Mouse (Mus musculus) urinary bladder, adult 18-20 months (tissue): Measurements from ENCODE around the gene Pkig.
A peak's percentile ranks its signal among the peaks of the same experiment; 100 is the strongest.

Experiments
- DNase-seq, 2 experiments: peaks; one replicate each; pipeline ENCODE4 v3.0.0; 2022; ENCODE audit warnings: low spot score in 2 of 2, mixed read lengths in 2 of 2

Pkig gene

DNA sequence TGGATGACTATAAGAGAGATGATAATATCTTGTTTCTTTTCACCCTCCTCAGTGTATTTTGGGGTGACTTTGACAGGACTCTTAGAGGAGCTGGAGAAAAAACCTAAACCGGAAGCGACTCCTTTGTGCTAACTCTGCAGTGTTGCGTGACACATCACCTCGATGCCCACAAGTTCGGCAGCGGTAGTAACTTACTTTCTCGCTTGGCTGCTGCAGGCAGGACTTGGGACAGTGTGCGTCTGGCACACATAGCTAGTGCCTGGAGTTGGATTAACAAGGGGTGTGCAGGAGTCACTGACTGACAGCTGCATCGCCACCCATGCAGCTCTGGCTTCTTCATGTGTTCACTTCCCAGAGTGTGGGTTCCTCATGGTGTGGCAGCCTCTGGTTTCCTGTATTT, 51.8 kb downstream of the Pkig start:
- DNase-seq, result no peak

DNA sequence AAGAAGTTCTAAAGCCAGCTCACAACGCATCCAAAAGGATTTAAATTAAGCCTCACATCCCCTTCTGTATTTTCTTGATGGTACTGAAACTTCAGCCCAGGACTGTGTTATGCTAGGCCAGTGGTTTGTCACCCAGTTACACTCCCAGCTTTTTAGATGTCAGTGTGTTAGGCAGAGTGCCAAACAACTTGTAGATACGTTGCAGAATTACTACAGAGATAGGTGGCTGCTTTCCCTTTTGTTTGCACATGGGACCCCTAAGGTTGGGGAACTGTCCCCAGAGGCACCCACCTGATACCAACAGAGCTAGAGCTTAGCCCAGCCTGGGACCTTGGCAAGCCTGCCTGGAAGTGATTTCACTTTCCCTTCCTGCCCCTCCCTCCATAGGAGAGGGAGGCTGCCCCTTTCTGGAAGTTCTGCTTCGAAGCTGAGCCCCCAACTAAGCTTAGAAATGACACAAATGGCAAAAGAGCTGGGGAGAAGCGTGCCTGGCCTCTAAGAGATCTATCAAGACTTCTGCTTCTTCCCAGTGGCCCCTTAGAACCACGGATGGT, 52.5 kb downstream of the Pkig start:
- DNase-seq, result no peak

DNA sequence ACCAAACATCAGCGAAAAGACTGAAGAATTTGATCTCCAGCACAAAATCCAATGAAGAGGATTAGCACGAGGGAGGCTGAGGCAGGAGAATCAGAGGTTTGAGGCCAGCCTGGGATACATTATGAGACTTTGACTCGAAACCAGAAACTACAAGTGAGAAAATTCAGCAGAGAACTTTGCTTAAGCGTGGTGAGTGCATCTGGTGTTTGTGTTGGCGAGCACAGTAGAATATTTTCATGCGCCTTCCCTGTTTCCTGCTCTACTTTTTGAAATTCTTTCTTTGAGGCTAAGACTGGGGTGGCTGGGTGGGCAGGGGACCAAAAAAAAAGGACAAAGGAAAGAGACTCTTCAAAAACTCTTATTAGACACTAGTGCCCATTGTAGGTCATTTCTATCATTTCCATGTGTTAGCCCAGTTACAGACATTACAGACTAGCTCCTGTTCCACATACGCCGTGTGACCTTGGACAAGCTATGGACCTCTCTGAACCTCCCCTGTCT, 53.2 kb downstream of the Pkig start:
- DNase-seq, result no peak

DNA sequence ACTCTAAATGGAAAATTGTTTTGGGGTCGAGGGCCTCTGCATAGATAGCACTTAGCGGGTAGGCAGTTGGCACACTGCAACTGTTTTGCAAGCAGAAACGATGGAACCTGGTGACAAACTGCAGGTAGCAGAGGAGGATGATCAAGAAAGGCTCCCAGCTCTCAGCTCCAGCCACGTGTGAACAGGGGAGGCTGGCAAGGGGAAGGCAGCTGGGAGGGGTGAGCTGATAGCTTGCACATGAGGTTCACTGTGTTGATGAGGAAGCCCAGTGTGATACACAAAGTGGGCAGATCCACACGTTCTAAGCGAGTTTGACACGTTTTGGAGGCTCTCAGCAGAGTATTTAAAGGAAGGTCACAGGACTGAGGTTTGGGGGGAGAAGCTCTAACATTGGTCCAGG, 54.3 kb downstream of the Pkig start:
- no peak for DNase-seq

DNA sequence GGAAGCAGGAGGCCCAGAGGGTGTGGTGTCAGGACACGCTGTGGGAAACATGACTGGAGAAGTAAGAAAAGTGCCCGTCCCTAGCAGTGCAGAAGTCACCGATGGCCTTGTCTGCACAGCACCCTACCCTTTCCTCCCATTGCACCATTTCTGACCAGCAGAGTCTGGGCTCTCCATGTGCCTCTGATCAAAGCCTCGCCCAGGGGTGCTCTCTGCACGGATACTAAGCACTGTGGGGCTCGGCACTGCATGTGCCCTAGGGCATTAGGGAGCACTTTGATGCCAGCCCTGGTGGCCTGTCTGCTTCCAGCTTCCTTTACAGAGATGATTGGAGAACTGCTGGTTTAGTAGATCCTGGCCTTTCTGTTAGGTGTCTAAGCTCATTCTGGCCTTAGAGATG, 54.7 kb downstream of the Pkig start:
- DNase-seq, result no peak

DNA sequence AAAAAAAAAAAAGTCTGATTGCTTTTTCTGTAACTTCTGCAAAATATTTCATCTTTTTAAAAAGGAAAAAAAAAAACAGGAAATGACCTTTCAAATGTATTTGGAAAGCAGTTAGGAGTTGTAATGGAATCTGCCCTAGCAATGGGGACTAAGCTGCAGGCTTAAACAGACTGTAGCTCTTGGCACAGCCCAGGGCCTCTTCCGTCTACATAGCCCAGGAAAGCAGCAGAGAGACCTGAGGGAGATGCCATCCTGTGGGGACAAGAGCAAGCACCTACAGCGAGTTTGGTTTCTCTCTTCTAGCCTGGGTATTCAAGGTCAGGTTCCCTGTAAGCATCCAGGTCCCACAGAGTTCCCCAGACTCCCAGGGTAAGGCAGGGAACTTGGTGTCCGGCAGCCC, 55.2 kb downstream of the Pkig start:
- no peak for DNase-seq

DNA sequence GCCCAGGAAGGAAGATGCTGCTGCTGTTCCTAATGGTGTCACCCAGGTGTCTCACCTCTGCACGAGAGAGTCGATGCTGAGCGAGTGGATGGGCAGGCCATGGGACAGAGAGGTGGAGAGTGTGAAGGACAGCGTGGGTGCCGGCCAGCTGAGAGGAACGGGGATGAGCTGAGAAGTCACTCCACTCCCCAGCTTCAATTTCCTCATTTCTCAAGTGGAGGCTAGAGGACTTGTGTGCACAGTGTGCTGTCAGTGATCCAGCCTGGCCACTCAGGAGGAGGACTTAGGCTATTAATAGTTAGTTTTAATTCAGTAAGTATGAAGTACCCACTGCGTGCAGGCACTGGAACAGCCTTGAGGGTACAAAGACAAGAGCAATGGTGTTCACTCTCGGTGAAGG, 58.3 kb downstream of the Pkig start:
- no peak for DNase-seq

DNA sequence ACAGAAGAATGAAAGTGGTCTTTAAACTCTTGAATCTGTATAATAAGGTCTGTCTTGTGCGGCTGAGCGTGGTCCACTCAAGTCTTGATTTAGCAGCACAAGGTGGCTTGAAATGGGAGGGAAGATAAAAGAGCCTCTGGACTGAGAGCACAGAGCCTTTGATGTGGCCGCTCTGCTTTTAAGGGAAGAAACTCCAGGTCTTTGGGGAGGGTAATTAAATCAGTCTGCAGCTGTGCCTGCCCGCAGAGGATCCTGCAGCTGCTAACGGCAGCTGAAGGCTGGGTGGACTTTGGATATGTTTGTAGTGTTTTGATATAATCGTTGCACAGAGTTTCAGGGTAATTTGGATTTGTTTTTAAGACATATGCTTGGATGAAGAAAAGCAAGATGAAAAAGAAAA, 58.7 kb downstream of the Pkig start:
- no peak for DNase-seq

DNA sequence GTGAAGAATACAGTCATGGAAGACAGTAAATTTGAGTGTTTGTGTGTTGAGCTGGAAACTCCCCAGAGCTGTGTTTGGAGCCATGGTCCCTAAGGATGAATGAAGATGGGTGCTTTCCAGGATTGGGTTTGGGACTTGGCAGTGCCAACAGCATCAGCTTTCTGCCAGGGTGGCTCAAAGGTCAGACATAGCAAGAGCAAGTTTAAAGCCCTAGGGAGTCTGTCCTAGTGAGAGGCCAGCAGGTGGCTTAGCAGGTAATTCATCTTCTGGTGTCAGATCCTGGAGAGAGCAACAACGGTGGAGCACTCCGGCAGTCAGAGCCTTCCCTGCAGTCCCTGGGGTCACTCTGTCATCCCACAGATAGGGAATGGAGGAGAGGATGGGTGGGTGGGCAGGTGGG, 60.3 kb downstream of the Pkig start:
- DNase-seq, result no peak

DNA sequence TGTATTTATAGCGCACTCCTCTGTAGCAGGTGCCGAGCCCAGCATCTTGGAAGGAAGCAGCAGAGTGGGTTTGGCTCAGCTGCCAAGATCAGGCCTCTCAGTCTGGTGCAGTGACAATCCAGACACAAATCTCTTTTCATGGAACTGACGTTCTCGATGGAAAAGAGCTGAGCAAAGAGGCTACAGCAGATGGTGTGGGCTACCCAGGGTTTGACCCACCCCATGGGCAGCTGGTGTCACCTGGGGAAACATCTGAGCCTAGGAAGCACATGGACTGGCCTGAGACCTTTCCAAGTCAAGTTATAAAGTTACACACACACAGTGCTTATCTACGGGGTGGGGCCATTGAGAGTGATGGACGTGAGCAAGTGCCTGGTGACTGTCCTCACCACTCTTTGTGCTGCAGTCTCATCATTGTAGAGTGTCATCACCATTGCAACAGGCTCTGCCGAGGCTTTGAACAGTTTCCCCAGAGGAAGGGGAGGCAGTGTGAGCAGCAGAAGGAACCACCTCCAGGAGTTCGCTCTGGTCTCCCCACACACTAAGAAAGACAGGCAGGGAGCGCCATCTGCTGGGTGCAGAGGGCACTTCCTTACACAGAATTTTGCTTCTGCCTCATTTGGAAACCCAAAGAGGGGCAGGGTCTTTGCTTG, 60.9 kb downstream of the Pkig start:
- DNase-seq, result peak; percentile 62 to 73

DNA sequence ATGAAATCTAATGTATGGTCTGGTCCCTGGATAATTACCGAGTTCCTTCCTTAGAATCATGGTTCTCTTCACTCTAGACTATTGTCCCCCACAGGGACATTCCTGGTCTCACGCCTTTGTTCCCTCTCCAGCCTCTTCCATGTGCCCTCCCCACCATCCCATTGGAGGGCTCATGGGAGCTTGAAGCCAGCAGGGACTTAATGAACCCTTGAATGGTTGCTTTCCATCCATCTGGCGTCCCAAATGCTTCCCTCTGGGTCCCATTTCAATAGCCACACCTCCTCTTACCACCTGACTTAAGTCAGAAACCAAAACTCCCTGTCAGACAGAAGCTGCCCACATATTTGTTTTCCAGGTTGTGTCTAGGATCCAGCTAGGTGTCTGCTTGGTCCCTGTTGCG, 61.4 kb downstream of the Pkig start:
- no peak for DNase-seq

DNA sequence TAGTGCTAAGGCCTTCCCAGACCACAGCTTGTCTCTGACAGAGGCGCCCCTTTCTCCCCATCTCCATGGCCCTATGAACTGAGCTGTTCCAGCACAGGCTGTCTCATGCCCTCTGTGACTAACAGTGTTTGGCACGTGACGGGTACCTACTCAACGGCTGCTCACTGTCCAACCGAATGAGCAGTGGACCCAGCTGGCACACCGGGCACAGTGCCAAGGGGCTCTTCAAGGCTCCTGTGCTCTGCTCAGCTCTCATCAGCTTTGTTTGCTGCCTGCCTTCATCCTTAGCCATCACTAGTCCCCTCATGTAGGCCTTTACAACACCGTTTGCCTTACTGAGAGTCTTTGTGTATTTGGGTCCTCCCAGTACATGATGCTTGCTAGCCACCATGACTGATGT, 64.4 kb downstream of the Pkig start:
- no peak for DNase-seq

DNA sequence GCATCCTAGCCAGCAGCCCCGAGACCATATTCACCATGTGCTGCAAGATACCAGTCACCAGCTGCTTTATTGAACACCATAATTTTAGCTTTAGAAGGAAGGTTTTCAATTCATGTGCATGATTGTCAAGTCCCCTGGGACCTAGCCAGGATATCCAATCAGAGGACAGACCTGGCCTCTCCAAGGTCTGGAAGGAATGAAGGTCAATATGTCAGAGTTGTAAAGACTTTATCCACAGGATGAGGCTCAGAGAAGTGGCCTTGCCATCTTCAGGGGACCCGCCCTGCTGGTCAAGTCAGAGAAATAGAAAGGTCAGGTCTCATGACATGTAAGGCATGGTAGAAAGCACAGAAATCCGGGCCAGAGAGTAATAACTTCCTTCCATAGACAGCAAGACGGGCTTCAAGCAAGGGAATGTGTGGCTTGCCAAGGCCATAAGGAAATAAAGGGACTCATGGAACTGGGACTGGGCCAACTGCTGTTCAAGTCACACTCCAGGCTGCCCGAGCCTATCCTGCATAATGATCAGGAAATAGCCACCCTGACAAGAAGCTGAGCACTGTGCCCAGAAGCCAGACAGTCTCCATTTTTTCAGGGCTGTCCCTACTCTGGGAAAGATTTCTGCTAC, 68.7 kb downstream of the Pkig start:
- DNase-seq, result no peak

DNA sequence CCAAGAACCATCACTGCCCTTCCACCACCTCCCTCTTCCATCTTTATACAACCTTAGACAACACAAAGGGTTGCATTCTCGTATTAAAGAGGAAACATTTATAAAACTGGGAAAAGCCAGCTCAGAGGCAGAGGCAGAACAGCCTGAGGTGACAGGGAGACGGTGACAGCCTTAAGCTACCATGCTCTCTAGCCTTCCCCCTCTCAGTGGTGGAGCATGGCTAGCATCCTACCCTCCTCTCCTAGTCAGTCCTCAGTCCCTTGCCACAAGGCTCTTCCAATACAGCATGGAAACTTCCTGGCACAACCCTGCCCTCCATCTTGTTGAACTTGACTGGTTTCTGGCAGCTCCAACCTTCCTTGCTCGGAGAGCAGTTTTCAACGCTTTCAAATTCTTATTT, 70.1 kb downstream of the Pkig start:
- DNase-seq, result no peak

DNA sequence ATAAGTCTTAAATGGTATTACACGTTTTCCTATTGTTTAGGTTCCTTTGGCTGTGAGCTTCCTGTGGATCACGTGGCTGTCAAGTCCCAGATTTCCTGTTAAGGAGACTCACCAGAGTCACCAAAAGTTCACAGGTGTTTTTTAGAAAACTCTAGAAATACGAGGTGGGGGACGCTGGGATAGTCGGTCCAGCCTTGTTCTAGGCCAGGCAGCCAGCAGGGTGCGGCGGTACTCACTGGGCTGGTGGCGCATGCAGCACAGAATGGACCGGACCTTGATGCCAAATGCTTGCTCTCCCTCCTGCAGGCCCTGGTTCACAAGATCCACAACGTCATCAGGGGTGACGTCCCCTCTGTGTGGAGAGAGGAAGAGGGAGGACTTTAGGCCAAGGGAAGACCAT, 73.8 kb downstream of the Pkig start:
- DNase-seq, result no peak

DNA sequence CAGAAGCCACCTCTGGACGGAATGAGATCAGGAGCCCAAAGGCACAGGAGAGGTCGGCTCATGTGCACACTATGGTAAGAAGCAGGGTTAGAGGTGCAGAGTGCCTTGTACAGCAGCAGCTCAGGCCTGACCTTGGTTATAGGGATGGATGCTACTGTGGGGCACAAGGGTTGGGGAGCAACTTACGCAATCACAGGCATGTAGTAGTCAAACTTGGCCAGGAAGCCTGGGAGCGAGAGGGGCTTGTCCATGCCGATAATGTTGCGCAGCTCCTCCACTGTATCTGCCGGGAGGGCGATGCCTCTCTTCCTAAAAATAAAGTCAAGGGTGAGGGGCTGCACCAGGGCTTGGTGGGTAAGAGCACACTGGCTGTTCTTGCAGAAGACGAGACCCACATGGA, 77.0 kb downstream of the Pkig start:
- DNase-seq, result no peak

DNA sequence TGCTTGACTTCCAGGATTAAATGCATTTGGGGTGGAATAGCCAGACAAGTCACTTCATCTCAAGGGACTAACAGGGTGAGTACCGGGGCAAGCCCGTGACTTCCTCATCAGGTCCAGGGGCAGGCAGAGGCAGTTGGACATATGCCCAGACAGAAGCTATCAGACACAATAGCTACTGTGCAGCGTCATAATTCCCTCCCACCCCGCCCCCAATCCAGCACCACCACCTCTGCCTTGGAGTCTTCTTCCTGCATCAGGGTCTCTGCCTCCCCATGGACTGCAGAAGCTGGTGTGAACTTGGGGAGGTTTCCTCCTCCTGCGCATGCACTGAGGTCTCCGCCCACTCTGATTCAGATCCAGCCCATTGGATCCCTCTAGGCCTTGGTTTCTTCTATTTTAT, 77.8 kb downstream of the Pkig start:
- DNase-seq, result no peak

DNA sequence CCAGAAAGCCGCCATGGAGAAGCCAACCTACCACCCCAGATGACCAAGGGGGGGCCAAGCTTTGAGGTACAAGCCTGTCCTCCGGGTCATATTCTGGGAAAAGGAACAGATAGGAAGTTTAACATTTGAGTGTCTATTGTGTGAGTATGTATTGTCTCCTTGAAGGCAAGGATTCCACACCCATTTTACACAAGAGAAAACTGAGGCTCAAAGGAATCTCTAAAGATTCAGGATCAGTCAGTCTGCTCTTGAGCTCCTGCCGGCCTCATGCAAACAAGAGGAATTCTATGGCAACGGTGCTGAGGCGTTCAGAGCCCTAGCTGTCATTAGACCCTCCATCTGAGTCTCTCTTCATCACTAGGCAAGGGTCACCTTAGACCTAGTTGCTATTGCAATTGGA, 84.5 kb downstream of the Pkig start:
- no peak for DNase-seq

DNA sequence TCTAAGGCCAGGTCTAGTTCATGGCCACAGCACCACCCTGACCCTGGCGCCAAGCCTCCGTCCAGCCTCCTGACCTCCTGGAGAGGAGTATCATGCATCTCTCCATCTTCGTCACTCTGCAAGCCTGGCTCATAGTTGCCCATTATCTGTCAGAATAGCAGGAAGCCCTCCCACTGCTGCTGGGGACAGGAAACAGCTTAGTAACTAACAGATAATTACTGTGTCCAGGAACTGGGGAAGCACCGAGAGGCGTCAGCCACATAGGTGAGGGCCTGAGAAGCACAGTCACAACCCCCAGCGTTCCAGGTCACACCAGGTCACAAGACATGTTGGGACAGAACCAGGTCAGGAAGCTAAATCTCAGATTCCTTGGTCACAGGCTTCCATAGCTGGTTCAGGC, 85.2 kb downstream of the Pkig start:
- DNase-seq, result no peak

DNA sequence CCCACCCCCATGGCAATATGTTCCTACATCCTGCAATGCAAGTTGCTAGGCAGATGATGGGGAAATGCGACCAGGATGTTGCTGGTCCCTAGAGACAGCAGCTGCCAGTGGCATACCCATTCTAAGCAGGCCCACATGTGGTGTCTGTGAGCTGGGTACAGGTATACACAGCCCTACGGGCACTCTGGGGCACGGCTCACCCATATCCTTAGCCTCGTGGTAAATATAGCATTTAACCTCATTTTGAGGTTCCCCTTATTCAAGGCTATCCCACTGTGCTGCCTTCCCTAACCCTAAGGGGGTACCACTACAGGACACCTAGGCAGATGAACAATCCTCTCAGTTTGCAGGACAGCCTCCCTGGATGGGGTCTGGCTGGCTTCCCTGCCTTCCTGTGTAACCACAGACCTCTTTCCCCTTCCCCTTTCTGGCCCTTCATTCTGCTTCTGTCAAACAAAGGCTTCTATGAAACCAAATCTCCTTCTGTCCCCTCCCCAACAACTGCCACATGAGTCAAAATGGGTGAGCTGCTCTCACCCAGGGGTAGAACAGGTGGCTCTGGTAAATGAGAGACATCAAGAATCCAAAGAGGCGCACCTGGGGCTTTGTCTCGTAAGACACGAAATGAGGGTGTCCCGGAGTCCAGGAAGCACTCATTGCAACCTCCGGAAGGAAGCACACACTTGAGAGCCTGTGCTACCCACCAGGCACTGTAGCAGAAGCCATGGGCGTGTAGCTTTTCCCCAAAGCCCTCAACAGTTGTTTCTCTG, 86.8 kb downstream of the Pkig start:
- no peak for DNase-seq

DNA sequence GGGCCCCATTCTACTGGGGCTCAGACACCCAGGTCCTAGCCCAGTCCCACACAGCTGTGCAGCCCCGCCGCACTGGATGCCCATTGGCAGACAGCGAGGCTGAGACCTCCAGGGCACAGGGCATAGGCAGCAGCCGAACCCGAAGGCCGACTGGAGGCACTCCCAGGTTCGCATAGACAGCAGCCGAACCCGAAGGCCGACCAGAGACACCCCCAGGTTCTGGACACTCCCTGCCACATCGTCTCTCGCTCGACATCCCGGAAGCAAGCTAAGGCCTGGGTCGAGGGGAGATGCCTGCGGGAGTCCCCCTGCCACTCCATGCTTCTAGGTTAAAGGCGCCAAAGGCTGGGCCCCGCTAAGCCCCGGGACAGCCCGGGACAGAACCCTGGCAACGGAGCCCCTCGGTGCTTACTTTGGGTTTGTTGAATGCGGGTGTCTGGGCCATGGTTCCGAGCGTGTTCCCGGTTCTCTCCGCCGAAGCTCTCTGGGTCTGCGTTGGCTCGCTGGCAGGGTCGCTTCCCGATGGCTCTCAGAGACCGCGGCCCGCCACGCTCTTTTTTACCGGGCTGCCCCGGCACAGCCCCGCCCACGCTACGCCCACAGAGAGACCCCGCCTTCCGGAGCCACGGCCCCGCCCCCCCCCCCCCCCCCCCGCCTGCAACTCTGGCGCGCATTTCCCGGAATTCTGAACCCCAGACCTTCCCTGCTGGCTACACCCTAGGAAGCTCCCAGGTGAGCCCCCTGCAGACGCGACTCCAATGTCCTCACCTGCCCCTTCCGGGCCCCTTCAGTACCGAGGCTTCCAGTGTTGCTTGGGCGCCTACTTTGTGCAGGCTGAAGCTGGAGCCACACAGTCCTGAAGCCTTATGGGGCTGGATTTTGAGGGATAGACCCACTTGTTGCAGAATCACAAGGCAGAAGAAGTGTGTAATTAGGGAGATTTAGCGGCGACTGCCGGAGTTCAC, 91.7 kb downstream of the Pkig start, which contains the start of gene Ada:
Ada (minus strand) TSS at position 593 of the 965 bp plus-strand sequence.
- peak; percentile 11 to 50 for DNase-seq
